ENCODE assay signal across 15 mouse cellular contexts in genomic region chr11:117159257-117159945, GRCm38 (mm10). TPM values are rescaled to one million over a fixed set of nuclear protein-coding genes. Genes with fewer than 3 reads are reported as not detected.
DNase-seq lines count a peak whose midpoint lies in the region; TF ChIP-seq lines count a peak whose summit lies in the region.
"Had no signal": no experiment of that assay in that cellular context is flagged by ENCODE, and none has a peak within 500 bp of the region (broad histone marks: within the 10 kb centered on the region; RNA-seq: fewer than 3 reads in every experiment).

No protein-coding gene starts in this region.

- no peak overlapping the region for H3K4me3 ChIP-seq in gastrocnemius, adult 2 months
- no peak overlapping the region for H3K4me3 ChIP-seq in left cerebral cortex, adult 2 months
- H3K4me3 ChIP-seq: embryonic facial prominence, embryonic 13.5 days; forebrain, embryonic 10.5 days; heart, embryonic 10.5 days; hindbrain, embryonic 13.5 days had no signal

- intact Hi-C loops in gastrocnemius, adult 2 months (cut with DNase I) = no loop called here
- intact Hi-C loops in left cerebral cortex, adult 2 months (cut with DNase I) = no loop called here
- intact Hi-C loops in left cerebral cortex, postnatal 14 days (cut with DNase I) = no loop called here

- TF ChIP-seq CTCF in gastrocnemius, adult 2 months (IDR thresholded peaks at IDR 0.05) = no peak
- TF ChIP-seq CTCF in left cerebral cortex, adult 2 months (IDR thresholded peaks at IDR 0.05) = no peak

- DNase-seq in gastrocnemius, adult 2 months = peak; percentile 65
- DNase-seq in gastrocnemius, adult 8-10 months (ENCODE audit: low spot score in 2 of 2) = no peak
- DNase-seq in left cerebral cortex, adult 2 months (ENCODE audit: extremely low spot score in 1 of 2, low spot score in 2 of 2) = no peak
- DNase-seq in left cerebral cortex, postnatal 14 days (ENCODE audit: low spot score in 2 of 2) = no peak
- DNase-seq in adipocyte (ENCODE audit: low spot score) = peak; percentile 24
- peak; percentile 73 to 83 for DNase-seq in cerebellum, postnatal 25 days
- no peak for DNase-seq in neural tube, embryonic 10.5 days (ENCODE audit: extremely low spot score, low spot score)
- no peak for DNase-seq in adrenal gland, postnatal 14 days
- DNase-seq: B cell, adult 2 months; gastrocnemius, postnatal 25 days; liver, postnatal 0 days had no signal

- H3K27ac ChIP-seq in gastrocnemius, adult 2 months = peak overlapping the region; percentile 43; the same call in 1 of the 2 replicates
- H3K27ac ChIP-seq in left cerebral cortex, adult 2 months = peak overlapping the region; percentile 76; the same call in 1 of the 2 replicates
- H3K27ac ChIP-seq: embryonic facial prominence, embryonic 13.5 days; forebrain, embryonic 10.5 days; heart, embryonic 10.5 days had no signal

RNA-seq across cellular contexts. Expression of gene Sept9, which starts 40.1 kb away (rescaled TPM):
- 10 to 100 TPM; 11.5 to 13.6 TPM for total RNA-seq in gastrocnemius, adult 2 months (2021)
- total RNA-seq in gastrocnemius, adult 8-10 months (2022) = 10 to 100 TPM in 2 of 4 experiments, 1 to 10 TPM in 2; 5.7 to 16.2 (median 12.4) TPM
- total RNA-seq in left cerebral cortex, adult 2 months (2021) = 10 to 100 TPM; 77.4 to 77.8 TPM
- total RNA-seq in left cerebral cortex, postnatal 14 days (2021) = 10 to 100 TPM; 62.1 to 70.5 TPM
- total RNA-seq in adrenal gland, postnatal 14 days (2021) = 115 and 133 TPM in 2 replicates

RNA-seq across cellular contexts. Expression of gene Sec14l1, which starts 44.4 kb away (rescaled TPM):
- 10 to 100 TPM; 52.3 to 52.8 TPM for total RNA-seq in gastrocnemius, adult 2 months (2021)
- 10 to 100 TPM; 42.6 to 56.1 (median 50.7) TPM for total RNA-seq in gastrocnemius, adult 8-10 months (2022)
- 100 to 1,000 TPM; 198 to 229 TPM for total RNA-seq in left cerebral cortex, adult 2 months (2021)
- total RNA-seq in left cerebral cortex, postnatal 14 days (2021) = 100 to 1,000 TPM; 172 to 175 TPM
- total RNA-seq in adrenal gland, postnatal 14 days (2021) = 119 TPM in 2 replicates

Comparison
In these comparisons a context has a peak if more than half of its experiments do, and no peak if none do; other contexts are left out.
1. DNase-seq: peak in gastrocnemius, adult 2 months (single experiment), adipocyte (single experiment) and cerebellum, postnatal 25 days (2 of 2); none in gastrocnemius, adult 8-10 months (0 of 2), left cerebral cortex, adult 2 months (0 of 2), left cerebral cortex, postnatal 14 days (0 of 2), neural tube, embryonic 10.5 days (single experiment) and adrenal gland, postnatal 14 days (single experiment).